ENCODE assay signal across 8 mouse cellular contexts in the genomic region with DNA sequence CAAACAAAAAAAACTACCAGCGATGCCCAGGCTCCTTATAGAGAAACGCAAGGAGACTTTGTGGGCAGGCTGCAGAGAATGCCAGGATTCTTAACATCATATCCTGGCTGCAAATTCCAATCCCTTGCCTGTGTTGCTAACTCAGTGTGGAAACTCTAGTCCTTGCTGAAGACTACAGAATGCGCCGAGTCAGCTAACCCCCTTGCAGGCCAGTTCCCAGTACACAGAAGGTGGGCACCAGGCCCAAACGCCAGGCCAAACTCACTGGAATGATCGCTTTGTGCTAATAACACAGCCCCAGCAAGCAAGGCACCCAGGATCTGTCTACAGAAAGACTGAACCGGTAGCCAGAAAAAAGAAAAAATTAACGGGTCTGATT. TPM values are rescaled to one million over a fixed set of nuclear protein-coding genes. Genes with fewer than 3 reads are reported as not detected.
DNase-seq lines count a peak whose midpoint lies in the region; ATAC-seq and TF ChIP-seq lines count a peak whose summit lies in the region.

No protein-coding gene starts in this region.

- WGBS in hindbrain, embryonic 14.5 days = 57% methylated on average over 8 of the region's 8 CpGs
- whole genome bisulfite sequencing in hindbrain, embryonic 11.5 days = 68% methylated on average over 8 of the region's 8 CpGs
- WGBS in embryonic facial prominence, embryonic 10.5 days = 75% methylated on average over 8 of the region's 8 CpGs
- WGBS in heart, embryonic 10.5 days = 64% methylated on average over 8 of the region's 8 CpGs

- H3K4me1 ChIP-seq in hindbrain, embryonic 14.5 days (replicated peaks; ENCODE audit: control insufficient read depth, insufficient read depth, low read length) = peaks cover 21% of the 10 kb centered on the region; the same call in 1 of the 2 replicates
- peaks cover 2% of the 10 kb centered on the region; the same call in 1 of the 2 replicates for H3K4me1 ChIP-seq in hindbrain, embryonic 11.5 days (replicated peaks; ENCODE audit: control insufficient read depth, insufficient read depth, low read length)
- H3K4me1 ChIP-seq in G1E (ENCODE audit: insufficient read depth, low read depth, low read length) = peaks cover 75% of the 10 kb centered on the region
- peaks cover 51% of the 10 kb centered on the region for H3K4me1 ChIP-seq in embryonic facial prominence, embryonic 10.5 days
- H3K4me1 ChIP-seq in heart, embryonic 10.5 days = peaks cover 47% of the 10 kb centered on the region

- H3K9ac ChIP-seq in hindbrain, embryonic 14.5 days = no peak overlapping the region
- H3K9ac ChIP-seq in hindbrain, embryonic 11.5 days (ENCODE audit: low read depth, low read length) = no peak overlapping the region

- H3K27ac ChIP-seq in hindbrain, embryonic 14.5 days = peak overlapping the region; percentile 47; the same call in 1 of the 2 replicates
- no peak overlapping the region for H3K27ac ChIP-seq in hindbrain, embryonic 11.5 days (ENCODE audit: low read depth, low read length)
- H3K27ac ChIP-seq in embryonic facial prominence, embryonic 10.5 days (replicated peaks) = no peak overlapping the region
- peak overlapping the region; percentile 17; the same call in 1 of the 2 replicates for H3K27ac ChIP-seq in heart, embryonic 10.5 days

- H3K79me2 ChIP-seq in myocyte (ENCODE audit: control insufficient read depth, insufficient read depth) = peaks cover 74% of the 10 kb centered on the region

- H3K4me2 ChIP-seq in hindbrain, embryonic 14.5 days (replicated peaks) = 0 out of 2 replicates have a peak overlapping the region, but pooled peaks have one; percentile 7
- H3K4me2 ChIP-seq in hindbrain, embryonic 11.5 days (replicated peaks; ENCODE audit: low read depth, low read length) = no peak overlapping the region
- H3K4me2 ChIP-seq in myocyte (ENCODE audit: low read depth) = peak overlapping the region; percentile 92

- H3K4me3 ChIP-seq in hindbrain, embryonic 14.5 days (replicated peaks; ENCODE audit: low read length) = no peak overlapping the region
- no peak overlapping the region for H3K4me3 ChIP-seq in hindbrain, embryonic 11.5 days (ENCODE audit: low read depth, low read length)
- peak overlapping the region; percentile 59; the same call in 1 of the 2 replicates for H3K4me3 ChIP-seq in G1E (ENCODE audit: low read depth, low read length)
- no peak overlapping the region for H3K4me3 ChIP-seq in embryonic facial prominence, embryonic 10.5 days
- H3K4me3 ChIP-seq in heart, embryonic 10.5 days = no peak overlapping the region
- H3K4me3 ChIP-seq in myocyte = peak overlapping the region; percentile 4

- ATAC-seq in hindbrain, embryonic 14.5 days (ENCODE audit: low FRiP score) = peak; percentile 46; the same call in 1 of the 2 replicates
- ATAC-seq in hindbrain, embryonic 11.5 days (ENCODE audit: low FRiP score) = no peak
- no peak for ATAC-seq in G1E (ENCODE audit: extremely low read depth, insufficient number of reproducible peaks, low FRiP score, poor library complexity, severe bottlenecking)
- ATAC-seq in megakaryocyte progenitor cell, adult 5-6 weeks (replicated peaks; ENCODE audit: poor library complexity) = no peak

- peak; percentile 47 for DNase-seq in hindbrain, embryonic 14.5 days (ENCODE audit: low spot score)
- no peak for DNase-seq in hindbrain, embryonic 11.5 days (ENCODE audit: low spot score)
- DNase-seq in G1E (ENCODE audit: low spot score) = no peak
- DNase-seq in embryonic facial prominence, embryonic 10.5 days (ENCODE audit: low spot score) = peak; percentile 11
- DNase-seq in heart, embryonic 10.5 days (ENCODE audit: low spot score) = no peak
- peak; percentile 56 to 74 for DNase-seq in layer of hippocampus, postnatal 10 days (ENCODE audit: low spot score in 2 of 2)

- peaks cover 15% of the 10 kb centered on the region for H3K36me3 ChIP-seq in hindbrain, embryonic 14.5 days (replicated peaks; ENCODE audit: control insufficient read depth, insufficient read depth)
- no peaks in the 10 kb centered on the region for H3K36me3 ChIP-seq in hindbrain, embryonic 11.5 days (ENCODE audit: control insufficient read depth, insufficient read depth, low read length)
- peaks cover 71% of the 10 kb centered on the region for H3K36me3 ChIP-seq in G1E (replicated peaks)
- peaks cover 32% of the 10 kb centered on the region for H3K36me3 ChIP-seq in embryonic facial prominence, embryonic 10.5 days (replicated peaks)
- H3K36me3 ChIP-seq in heart, embryonic 10.5 days = peaks cover 26% of the 10 kb centered on the region
- H3K36me3 ChIP-seq in myocyte (ENCODE audit: control insufficient read depth, insufficient read depth) = no peaks in the 10 kb centered on the region

- TF ChIP-seq POLR2A in myocyte (IDR thresholded peaks at IDR 0.05; ENCODE audit: insufficient read length, low read depth) = no peak

- no peaks in the 10 kb centered on the region for H3K27me3 ChIP-seq in hindbrain, embryonic 14.5 days (ENCODE audit: control insufficient read depth, insufficient read depth, low read length)
- H3K27me3 ChIP-seq in hindbrain, embryonic 11.5 days (ENCODE audit: control insufficient read depth, insufficient read depth, low read length) = no peaks in the 10 kb centered on the region
- no peaks in the 10 kb centered on the region for H3K27me3 ChIP-seq in G1E (ENCODE audit: insufficient read depth, low read length)
- no peaks in the 10 kb centered on the region for H3K27me3 ChIP-seq in embryonic facial prominence, embryonic 10.5 days (replicated peaks; ENCODE audit: low read depth, poor library complexity, severe bottlenecking)
- H3K27me3 ChIP-seq in heart, embryonic 10.5 days (ENCODE audit: insufficient read depth, poor library complexity, severe bottlenecking) = no peaks in the 10 kb centered on the region
- H3K27me3 ChIP-seq in myocyte (ENCODE audit: control insufficient read depth, insufficient read depth, insufficient read length) = no peaks in the 10 kb centered on the region

- H3ac ChIP-seq in myocyte (ENCODE audit: control insufficient read depth, insufficient read length) = no peak overlapping the region

- no peaks in the 10 kb centered on the region for H3K9me3 ChIP-seq in hindbrain, embryonic 14.5 days (ENCODE audit: control insufficient read depth, low read length)
- H3K9me3 ChIP-seq in hindbrain, embryonic 11.5 days (ENCODE audit: control insufficient read depth, low read length) = no peaks in the 10 kb centered on the region
- no peaks in the 10 kb centered on the region for H3K9me3 ChIP-seq in G1E (replicated peaks)
- no peaks in the 10 kb centered on the region for H3K9me3 ChIP-seq in embryonic facial prominence, embryonic 10.5 days
- no peaks in the 10 kb centered on the region for H3K9me3 ChIP-seq in heart, embryonic 10.5 days

- TF ChIP-seq CTCF in G1E (IDR thresholded peaks at IDR 0.05; ENCODE audit: low read depth, low read length) = no peak

TF ChIP-seq in myocyte, 11 proteins besides CTCF, POLR2A, EP300 and RAD21:
- TF ChIP-seq TCF3 (IDR thresholded peaks at IDR 0.05; ENCODE audit: insufficient read length, low read depth) (no peak), REST (IDR thresholded peaks at IDR 0.05; ENCODE audit: insufficient read depth, insufficient read length) (no peak), POLR2AphosphoS2 (IDR thresholded peaks at IDR 0.05; ENCODE audit: insufficient read length, low read depth) (no peak), MYOD1 (IDR thresholded peaks at IDR 0.05; ENCODE audit: control insufficient read depth in 1 of 3, insufficient read length in 2 of 3, low read depth in 2 of 3) (no peak), TCF12 (IDR thresholded peaks at IDR 0.05; ENCODE audit: insufficient read depth, poor library complexity, severe bottlenecking) (no peak), SRF (IDR thresholded peaks at IDR 0.05; ENCODE audit: control insufficient read depth, insufficient read length, low read depth) (no peak)

RNA-seq across cellular contexts. Expression of a gene that starts 7.2 kb away (rescaled TPM):
- 2.7 and 2.9 TPM in 2 replicates for polyA plus RNA-seq in hindbrain, embryonic 14.5 days (2014; fragmentation: Nextera tagmentation; extraction: Ambion mirVana)
- 4.0 and 8.2 TPM in 2 replicates for polyA plus RNA-seq in hindbrain, embryonic 11.5 days (2014; fragmentation: Nextera tagmentation; extraction: Ambion mirVana)
- 56.1 and 67.1 TPM in 2 replicates for total RNA-seq in G1E (2014; fragmentation: Nextera tagmentation)
- total RNA-seq in G1E (2017) = 20.2 and 26.0 TPM in 2 replicates
- polyA plus RNA-seq in G1E (2012) = 7.4 and 8.7 TPM in 2 replicates
- polyA plus RNA-seq in embryonic facial prominence, embryonic 10.5 days (2016; fragmentation: Nextera tagmentation; extraction: Ambion mirVana) = 4.2 and 5.1 TPM in 2 replicates
- polyA plus RNA-seq in heart, embryonic 10.5 days (2016; fragmentation: Nextera tagmentation; extraction: Ambion mirVana) = 3.6 and 3.9 TPM in 2 replicates
- total RNA-seq in layer of hippocampus, postnatal 10 days (2021) = 10 to 100 TPM; 56.2 to 62.3 TPM
- polyA plus RNA-seq in myocyte (2012; fragmentation: generic; extraction: Trizol) = 11.8 TPM
- 38.2 and 38.9 TPM in 2 replicates for total RNA-seq in megakaryocyte progenitor cell, adult 5-6 weeks (2015)
- 25.8 and 30.2 TPM in 2 replicates for total RNA-seq in megakaryocyte progenitor cell, adult 5-6 weeks (2017)

Comparison
In these comparisons a context has a peak if more than half of its experiments do, and no peak if none do; other contexts are left out.
1. DNase-seq: peak in hindbrain, embryonic 14.5 days (single experiment), embryonic facial prominence, embryonic 10.5 days (single experiment) and layer of hippocampus, postnatal 10 days (2 of 2); none in hindbrain, embryonic 11.5 days (single experiment), G1E (single experiment) and heart, embryonic 10.5 days (single experiment).
2. H3K27ac ChIP-seq: peak in hindbrain, embryonic 14.5 days (single experiment) and heart, embryonic 10.5 days (single experiment); none in hindbrain, embryonic 11.5 days (single experiment) and embryonic facial prominence, embryonic 10.5 days (single experiment).
3. H3K4me3 ChIP-seq: peak in G1E (single experiment) and myocyte (single experiment); none in hindbrain, embryonic 14.5 days (single experiment), hindbrain, embryonic 11.5 days (single experiment), embryonic facial prominence, embryonic 10.5 days (single experiment) and heart, embryonic 10.5 days (single experiment).